In the genomic region with DNA sequence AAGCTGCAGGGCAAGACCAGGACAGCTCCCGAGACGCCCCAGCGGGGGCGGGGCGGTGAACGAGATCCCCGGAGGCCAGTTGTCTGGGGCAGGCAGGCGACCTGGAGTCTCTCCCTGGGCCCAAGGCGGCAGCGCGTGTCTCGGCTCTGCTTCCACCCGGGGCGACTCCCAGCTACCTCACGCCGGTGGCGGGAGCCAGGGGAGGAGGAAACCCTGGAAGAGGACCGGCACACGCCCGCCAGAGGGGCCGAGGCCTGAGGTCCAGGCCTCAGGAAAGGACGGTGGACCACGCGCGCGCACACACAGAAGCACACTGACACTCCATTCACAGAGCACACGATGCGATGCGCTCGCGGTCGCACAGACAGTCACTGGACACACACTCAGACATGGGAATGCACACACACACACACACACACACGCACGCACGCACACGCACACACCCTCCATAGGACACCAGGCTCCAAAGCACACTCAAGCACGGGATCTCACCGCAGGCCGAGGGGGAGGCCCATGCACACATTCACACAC, we compare ENCODE assay signal across 9 mouse cellular contexts. TPM values are rescaled to one million over a fixed set of nuclear protein-coding genes. Genes with fewer than 3 reads are reported as not detected.
A peak's percentile ranks its signal among the peaks of the same experiment; 100 is the strongest.
DNase-seq lines count a peak whose midpoint lies in the region; ATAC-seq and TF ChIP-seq lines count a peak whose summit lies in the region.
"Had no signal": no experiment of that assay in that cellular context is flagged by ENCODE, and none has a peak within 500 bp of the region (broad histone marks: within the 10 kb centered on the region; RNA-seq: fewer than 3 reads in every experiment).

No protein-coding gene starts in this region.

- H3K27ac ChIP-seq in heart, embryonic 13.5 days (replicated peaks), result no peak overlapping the region
- H3K27ac ChIP-seq in kidney, postnatal 0 days, result no peak overlapping the region

- no peaks in the 10 kb centered on the region for H3K36me3 ChIP-seq in megakaryocyte, embryonic 14.5 days (replicated peaks; ENCODE audit: low read length)
- no peaks in the 10 kb centered on the region for H3K36me3 ChIP-seq in heart, embryonic 13.5 days
- H3K36me3 ChIP-seq in kidney, postnatal 0 days (ENCODE audit: insufficient read depth, low read length), result no peaks in the 10 kb centered on the region

- H3K4me1 ChIP-seq in megakaryocyte, embryonic 14.5 days, result peaks cover 34% of the 10 kb centered on the region
- H3K4me1 ChIP-seq in heart, embryonic 13.5 days, result peaks cover 24% of the 10 kb centered on the region
- peaks cover 5% of the 10 kb centered on the region; the same call in 1 of the 2 replicates for H3K4me1 ChIP-seq in kidney, postnatal 0 days (replicated peaks; ENCODE audit: insufficient read depth, low read length)

- peaks cover 91% of the 10 kb centered on the region for H3K27me3 ChIP-seq in megakaryocyte, embryonic 14.5 days (replicated peaks)
- H3K27me3 ChIP-seq in heart, embryonic 13.5 days (replicated peaks), result peaks cover 88% of the 10 kb centered on the region
- H3K27me3 ChIP-seq in kidney, postnatal 0 days (ENCODE audit: insufficient read depth, low read length), result no peaks in the 10 kb centered on the region

- H3K9me3 ChIP-seq in megakaryocyte, embryonic 14.5 days, result no peaks in the 10 kb centered on the region
- H3K9me3 ChIP-seq in heart, embryonic 13.5 days, result no peaks in the 10 kb centered on the region
- no peaks in the 10 kb centered on the region for H3K9me3 ChIP-seq in kidney, postnatal 0 days (replicated peaks; ENCODE audit: low read length)

- under 1% methylated on average over 37 of the region's 39 CpGs for WGBS in heart, embryonic 13.5 days
- 2% methylated on average over 38 of the region's 39 CpGs for WGBS in kidney, postnatal 0 days

- no peak for ATAC-seq in megakaryocyte, adult 5-6 weeks (ENCODE audit: poor library complexity, severe bottlenecking)
- no peak for ATAC-seq in heart, embryonic 13.5 days (ENCODE audit: extremely low read depth, insufficient number of reproducible peaks, low FRiP score, low TSS enrichment)
- ATAC-seq in kidney, postnatal 0 days (replicated peaks; ENCODE audit: low FRiP score, low read depth), result no peak
- ATAC-seq: Patski had no signal

- intact Hi-C loops in left cerebral cortex, postnatal 14 days (cut with DNase I), result loop anchor here (5.0 to 10.0 kb wide), 3 partner anchors 349 to 1042 kb away; a partner anchor contains a TSS

- TF ChIP-seq CTCF in kidney, postnatal 0 days (IDR thresholded peaks at IDR 0.05; ENCODE audit: low read depth), result no peak

- peak overlapping the region; percentile 92 for H3K4me3 ChIP-seq in megakaryocyte, embryonic 14.5 days (replicated peaks)
- H3K4me3 ChIP-seq in heart, embryonic 13.5 days, result peak overlapping the region; percentile 70
- H3K4me3 ChIP-seq in kidney, postnatal 0 days (replicated peaks; ENCODE audit: low read depth, low read length), result peak overlapping the region; percentile 76

- DNase-seq in embryo, embryonic 11 days, result peak; percentile 66
- DNase-seq in kidney, postnatal 0 days (ENCODE audit: low spot score), result peak; percentile 32
- DNase-seq in lung, postnatal 36 days, result peak; percentile 51
- peak; percentile 65 for DNase-seq in urinary bladder, postnatal 14 days (ENCODE audit: low spot score)
- DNase-seq in left cerebral cortex, postnatal 14 days (ENCODE audit: low spot score in 2 of 2), result no peak

- H3K9ac ChIP-seq in heart, embryonic 13.5 days, result peak overlapping the region; percentile 85
- peak overlapping the region; percentile 77 for H3K9ac ChIP-seq in kidney, postnatal 0 days (ENCODE audit: low read depth, low read length)

- peak overlapping the region; percentile 100 for H3K4me2 ChIP-seq in heart, embryonic 13.5 days
- H3K4me2 ChIP-seq in kidney, postnatal 0 days (ENCODE audit: low read length), result peak overlapping the region; percentile 98

RNA-seq across cellular contexts. Expression of a gene that starts 1.7 kb away (rescaled TPM):
- 0.07 and 0.39 TPM in 2 replicates for polyA plus RNA-seq in megakaryocyte, embryonic 14.5 days (2012; ENCODE audit: insufficient read depth, low replicate concordance)
- 2.1 and 2.5 TPM in 2 replicates for total RNA-seq in megakaryocyte, adult 5-6 weeks (2015)
- total RNA-seq in megakaryocyte, adult 5-6 weeks (2017), result 0.49 and 0.95 TPM in 2 replicates
- polyA plus RNA-seq in heart, embryonic 13.5 days (2015; fragmentation: Nextera tagmentation; extraction: Ambion mirVana), result 1.7 and 2.2 TPM in 2 replicates
- 27.5 and 31.8 TPM in 2 replicates for polyA plus RNA-seq in kidney, postnatal 0 days (2015; fragmentation: Nextera tagmentation; extraction: Ambion mirVana)
- total RNA-seq in left cerebral cortex, postnatal 14 days (2021), result 10 to 100 TPM; 63.8 to 64.9 TPM

RNA-seq across cellular contexts. Expression of a gene that starts 6.9 kb away (rescaled TPM):
- polyA plus RNA-seq in megakaryocyte, embryonic 14.5 days (2012; ENCODE audit: insufficient read depth, low replicate concordance), result 8.8 and 15.2 TPM in 2 replicates
- total RNA-seq in megakaryocyte, adult 5-6 weeks (2015), result 15.3 and 18.4 TPM in 2 replicates
- 11.0 and 20.6 TPM in 2 replicates for total RNA-seq in megakaryocyte, adult 5-6 weeks (2017)
- polyA plus RNA-seq in heart, embryonic 13.5 days (2015; fragmentation: Nextera tagmentation; extraction: Ambion mirVana), result 39.2 and 42.0 TPM in 2 replicates
- polyA plus RNA-seq in kidney, postnatal 0 days (2015; fragmentation: Nextera tagmentation; extraction: Ambion mirVana), result 43.0 and 45.4 TPM in 2 replicates
- total RNA-seq in left cerebral cortex, postnatal 14 days (2021), result 10 to 100 TPM; 31.6 to 34.7 TPM

RNA-seq across cellular contexts. Expression of a gene that starts 37.0 kb away (rescaled TPM):
- polyA plus RNA-seq in megakaryocyte, embryonic 14.5 days (2012; ENCODE audit: insufficient read depth, low replicate concordance), result 53.8 and 135 TPM in 2 replicates
- total RNA-seq in megakaryocyte, adult 5-6 weeks (2015), result 39.0 and 39.7 TPM in 2 replicates
- total RNA-seq in megakaryocyte, adult 5-6 weeks (2017), result 44.5 and 61.2 TPM in 2 replicates
- 68.5 and 72.0 TPM in 2 replicates for polyA plus RNA-seq in heart, embryonic 13.5 days (2015; fragmentation: Nextera tagmentation; extraction: Ambion mirVana)
- 76.1 and 81.0 TPM in 2 replicates for polyA plus RNA-seq in kidney, postnatal 0 days (2015; fragmentation: Nextera tagmentation; extraction: Ambion mirVana)
- total RNA-seq in left cerebral cortex, postnatal 14 days (2021), result 10 to 100 TPM; 67.2 to 78.6 TPM

Comparison
In these comparisons a context has a peak if more than half of its experiments do, and no peak if none do; other contexts are left out.
1. DNase-seq: peak in embryo, embryonic 11 days (single experiment), kidney, postnatal 0 days (single experiment), lung, postnatal 36 days (single experiment) and urinary bladder, postnatal 14 days (single experiment); none in left cerebral cortex, postnatal 14 days (0 of 2).
2. Peak in every context shown above with its lines, with median percentiles within 50 percentile points of each other: H3K4me3 ChIP-seq.